Mouse (Mus musculus) G1E (cell line): ENCODE results near the gene Atp1a2.

ENCODE experiments used
- CTCF ChIP-seq: IDR thresholded peaks from 2 replicates; pipeline ENCODE4 v1.5.1; 2012; ENCODE audit warnings: low read depth, low read length, inconsistent platforms, mixed read lengths
- GATA1 ChIP-seq: IDR thresholded peaks from 2 replicates; pipeline ENCODE4 v1.6.1; 2012; ENCODE audit warnings: borderline replicate concordance, low read length, inconsistent platforms, mixed read lengths
- GATA2 ChIP-seq: IDR thresholded peaks from 2 replicates; pipeline ENCODE4 v1.6.1; 2012; ENCODE audit warnings: low read depth, low read length, inconsistent platforms, borderline replicate concordance
- POLR2AphosphoS5 ChIP-seq: IDR thresholded peaks from 2 replicates; pipeline ENCODE4 v1.6.1; 2012; ENCODE audit warnings: low read depth, low read length, inconsistent platforms; ENCODE audit not compliant: insufficient replicate concordance
- TAL1 ChIP-seq: conservative IDR thresholded peaks from 2 replicates; pipeline ENCODE4 v1.6.1; 2012; ENCODE audit warnings: low read depth, low read length, inconsistent platforms, mixed read lengths

DNA sequence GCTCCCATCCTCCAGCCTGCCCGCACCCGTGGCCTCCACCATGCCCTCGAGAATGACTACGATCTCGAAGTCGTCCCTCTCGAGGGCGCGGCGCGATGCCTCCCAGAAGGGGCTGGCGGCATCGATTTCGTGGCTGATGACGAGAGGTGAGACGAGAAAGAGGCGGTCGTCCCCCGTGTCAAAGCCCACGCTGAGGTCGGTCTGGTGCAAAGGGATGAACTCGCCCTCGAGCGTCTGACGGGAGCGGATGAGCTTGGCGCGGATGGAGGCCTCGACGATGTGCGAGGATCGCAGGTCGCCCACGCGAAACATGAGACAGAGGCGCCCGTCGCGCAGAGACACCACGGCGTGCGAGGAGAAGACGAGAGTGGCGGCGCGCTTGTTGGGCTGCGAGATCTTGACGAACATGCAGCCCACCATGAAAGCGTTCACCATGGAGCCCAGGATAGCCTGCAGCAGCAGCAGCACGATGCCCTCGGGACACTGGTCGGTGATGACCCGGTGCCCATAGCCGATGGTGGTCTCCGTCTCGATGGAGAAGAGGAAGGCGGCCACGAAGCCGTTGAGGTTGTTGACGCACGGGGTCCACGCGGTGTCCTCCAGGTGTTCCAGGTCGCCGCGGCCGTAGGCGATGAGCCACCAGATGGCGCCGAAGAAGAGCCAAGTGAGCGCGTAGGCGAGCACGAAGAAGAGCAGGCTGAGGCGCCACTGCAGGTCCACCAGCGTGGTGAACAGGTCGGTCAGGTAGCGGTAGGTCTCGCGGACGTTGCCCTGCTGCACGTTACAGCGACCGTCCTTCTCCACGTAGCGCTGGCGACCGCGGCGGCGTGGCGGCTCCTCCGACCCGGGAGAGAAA, 28.0 kb upstream of the Atp1a2 start:
- TF ChIP-seq TAL1 (no peak), CTCF (no peak), POLR2AphosphoS5 (no peak), GATA1 (no peak), GATA2 (no peak)
